Mouse (Mus musculus) gastrocnemius, postnatal 10 days (tissue): ENCODE results near the gene Gstt3. TPM values are rescaled to one million over a fixed set of nuclear protein-coding genes. Genes with fewer than 3 reads are reported as not detected.

Experiments
- DNase-seq: peaks from one replicate; pipeline ENCODE4 v3.0.0; 2021; ENCODE audit warnings: mixed read lengths
- long read RNA-seq, 2 experiments: library from polyadenylated mRNA; stranded (forward); transcript quantifications; one replicate each; pipeline ENCODE4 v2.0.0; 2021
- total RNA-seq, 2 experiments: library from RNA; stranded (reverse); gene quantifications; 2 replicates each; pipeline ENCODE4 v1.2.3; 2021

The Gstt3 gene
- 1 to 10 TPM; 6.0 to 6.3 TPM for total RNA-seq
- long read RNA-seq, experiment 1, transcript Gstt3-201 (5 exons, 1,880 nt), result major isoform, 6 of 8 reads
- long read RNA-seq, experiment 1, partial matches to known transcripts, result 1 of 8 reads
- long read RNA-seq, experiment 1, other reads (novel, unspliced or antisense), result 1 of 8 reads
- long read RNA-seq, experiment 2, transcript Gstt3-201 (5 exons, 1,880 nt), result major isoform, 6 of 7 reads
- long read RNA-seq, experiment 2, partial matches to known transcripts, result 0 of 7 reads
- long read RNA-seq, experiment 2, other reads (novel, unspliced or antisense), result 1 of 7 reads

DNA sequence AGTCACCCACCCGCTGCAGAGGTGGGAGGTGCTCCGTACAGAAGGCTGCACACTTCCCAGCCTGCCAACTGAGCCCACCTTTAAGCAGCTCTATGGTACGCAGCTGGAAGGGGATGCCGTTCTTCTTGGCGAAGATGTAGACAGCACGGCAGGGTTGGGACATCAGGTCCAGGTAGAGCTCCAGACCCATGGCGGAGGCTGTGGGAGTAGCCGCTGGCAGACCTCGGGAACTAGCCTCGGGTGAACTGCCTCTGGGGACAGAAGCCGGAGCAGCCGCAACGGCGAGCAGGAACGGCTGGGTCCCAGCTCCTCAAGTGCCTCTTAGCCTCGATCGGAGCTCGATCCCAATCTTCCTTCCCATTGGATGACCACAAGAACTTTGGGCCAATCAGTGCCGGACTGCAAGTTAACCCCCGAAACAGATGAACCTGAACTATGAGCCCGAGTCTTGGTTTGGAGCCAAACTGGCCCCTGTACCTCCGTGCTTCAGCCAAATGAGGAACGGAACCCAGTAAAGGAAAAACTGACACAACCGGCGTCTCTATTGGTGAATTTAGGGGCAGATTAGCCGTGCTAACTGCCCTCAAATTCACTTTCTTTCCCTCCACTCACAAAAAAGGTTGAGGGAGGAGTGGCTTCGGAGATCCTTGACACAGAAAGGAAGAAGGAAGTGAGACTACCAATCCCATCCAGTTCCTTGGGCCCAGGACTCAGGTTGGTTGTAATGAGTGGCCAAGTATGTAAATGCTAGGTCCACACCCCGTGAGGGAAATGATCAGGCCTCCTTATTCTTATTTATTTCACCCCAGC lies at the start of gene Gstt3, which contains the start of gene Gm20441:
Gene Gstt3 (minus strand): TSS at position 646 of the 810 bp plus-strand sequence.
Gene Gm20441 (minus strand): TSS at position 186 of the 810 bp plus-strand sequence.
- peak; percentile 61 for DNase-seq

DNA sequence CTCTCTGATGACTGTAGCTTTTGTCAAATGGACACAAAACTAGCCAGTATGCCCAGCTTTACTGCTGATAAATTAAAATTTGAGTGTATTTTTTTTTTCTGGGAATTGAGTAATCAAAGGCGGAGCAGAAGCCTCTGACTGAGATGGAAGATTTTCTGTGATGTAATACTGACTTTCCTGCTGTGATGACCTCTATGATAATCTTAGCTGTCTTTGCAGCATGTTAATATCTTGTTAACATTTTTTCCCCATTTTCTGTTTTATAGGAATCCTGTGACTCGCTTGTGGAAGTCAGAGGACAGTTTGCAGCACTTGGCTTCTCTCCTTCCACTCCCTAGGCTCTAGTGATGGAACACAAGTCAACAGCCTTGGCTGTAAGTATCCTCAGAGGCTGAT lies 49.1 kb upstream of the Gstt3 start:
- DNase-seq, result no peak

DNA sequence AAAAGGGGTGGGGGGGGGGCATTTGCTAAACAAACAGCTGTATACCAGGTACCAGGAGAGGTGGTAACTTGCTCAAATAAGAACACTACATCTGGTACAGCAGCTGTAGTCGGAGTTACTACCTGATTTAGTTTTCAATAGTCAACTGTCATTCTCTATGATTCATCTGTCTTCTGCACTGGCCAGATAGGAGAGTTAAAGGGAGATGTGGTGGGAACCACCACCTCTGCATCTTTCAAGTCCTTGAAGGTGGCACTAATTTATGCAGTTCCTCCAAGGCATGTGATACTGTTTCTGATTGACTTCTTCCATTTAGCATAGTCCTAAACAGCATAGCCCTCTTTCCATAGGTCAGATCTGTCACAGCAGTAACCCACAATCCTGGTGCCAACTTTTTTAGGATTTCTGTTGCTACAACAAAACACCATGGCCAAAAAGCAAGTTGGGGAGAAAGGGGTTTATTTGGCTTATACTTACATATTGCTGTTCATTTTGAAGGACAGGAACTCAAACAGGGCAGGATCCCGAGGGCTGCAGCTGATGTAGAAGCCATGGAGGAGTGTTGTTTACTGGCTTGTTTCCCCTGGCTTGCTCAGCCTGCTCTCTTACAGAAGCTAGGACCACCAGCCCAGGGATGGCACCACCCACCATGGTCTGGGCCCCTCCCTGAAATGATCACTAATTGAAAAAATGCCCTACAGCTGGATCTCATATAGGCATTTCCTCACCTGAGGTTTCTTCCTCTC lies 48.5 kb upstream of the Gstt3 start:
- no peak for DNase-seq

DNA sequence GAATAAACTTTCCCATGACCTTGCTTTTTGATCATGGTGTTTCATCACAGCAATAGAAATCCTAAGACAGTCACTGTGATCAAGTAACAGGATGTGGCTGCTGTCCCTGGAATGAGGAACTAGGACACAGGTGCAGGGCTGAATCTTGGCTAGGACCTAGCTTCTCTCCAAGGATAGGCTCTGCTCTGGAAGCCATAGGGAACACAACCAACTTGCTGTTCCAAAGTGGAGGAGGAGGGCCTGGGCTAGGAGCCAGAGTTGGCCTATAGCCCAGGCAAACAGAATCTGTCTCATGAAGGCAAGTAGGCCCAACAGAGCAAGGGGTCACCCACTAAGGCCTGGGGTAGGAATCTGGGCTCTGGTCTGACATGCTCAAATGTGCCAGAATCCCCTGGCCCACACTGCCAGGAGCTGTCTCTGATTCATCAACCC lies 47.3 kb upstream of the Gstt3 start:
- peak; percentile 75 for DNase-seq

DNA sequence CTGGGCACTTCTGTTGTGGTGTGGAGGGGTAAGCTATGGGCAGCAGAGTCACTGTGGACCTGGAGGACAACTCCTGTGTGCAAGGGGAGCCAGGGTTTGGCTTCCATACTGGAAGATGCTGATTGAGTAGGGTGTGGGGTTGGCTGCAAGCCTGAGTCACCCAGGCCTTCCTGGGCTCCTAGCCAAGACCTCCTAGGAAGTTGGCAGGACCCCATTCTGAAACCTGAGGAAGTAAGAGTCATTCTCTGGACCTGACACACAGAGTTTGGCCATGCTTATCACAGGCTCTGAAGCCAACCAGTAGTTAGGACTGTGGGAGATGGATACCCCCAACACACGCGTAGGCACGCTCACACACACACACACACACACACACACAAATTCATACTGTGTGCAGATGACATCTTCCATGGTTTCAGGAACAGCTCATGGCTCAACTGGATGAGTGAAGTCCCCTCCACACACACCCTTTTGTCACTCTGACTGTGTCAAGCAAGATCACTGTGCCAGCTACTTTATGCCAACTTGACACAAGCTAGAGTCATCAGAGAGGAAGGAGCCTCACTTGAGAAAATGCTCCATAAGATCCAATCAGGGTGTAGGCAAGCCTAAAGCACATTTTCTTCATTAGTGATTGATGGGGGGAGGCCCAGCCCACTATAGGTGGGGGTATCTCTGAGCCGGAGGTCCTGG lies 46.6 kb upstream of the Gstt3 start:
- DNase-seq, result peak; percentile 72

DNA sequence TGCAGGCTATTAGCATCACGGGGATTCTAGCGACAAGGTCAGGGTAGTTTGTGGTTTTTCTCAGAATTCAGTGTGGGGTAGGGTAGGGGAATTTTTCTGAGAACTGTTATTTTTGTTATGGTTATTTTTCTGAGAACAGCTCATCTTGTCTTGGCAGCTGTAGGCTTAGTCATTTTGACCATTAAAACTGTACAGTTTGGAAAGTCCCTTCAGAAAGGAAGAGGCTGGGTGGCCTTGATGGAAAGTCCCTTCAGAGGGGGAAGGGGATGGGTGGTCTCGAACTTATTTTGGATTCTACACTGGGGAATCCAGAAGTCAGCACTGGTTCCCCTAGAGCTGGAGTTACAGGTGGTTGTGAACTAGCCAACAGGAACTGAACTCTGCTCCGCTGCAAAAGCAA lies 43.3 kb upstream of the Gstt3 start:
- no peak for DNase-seq

DNA sequence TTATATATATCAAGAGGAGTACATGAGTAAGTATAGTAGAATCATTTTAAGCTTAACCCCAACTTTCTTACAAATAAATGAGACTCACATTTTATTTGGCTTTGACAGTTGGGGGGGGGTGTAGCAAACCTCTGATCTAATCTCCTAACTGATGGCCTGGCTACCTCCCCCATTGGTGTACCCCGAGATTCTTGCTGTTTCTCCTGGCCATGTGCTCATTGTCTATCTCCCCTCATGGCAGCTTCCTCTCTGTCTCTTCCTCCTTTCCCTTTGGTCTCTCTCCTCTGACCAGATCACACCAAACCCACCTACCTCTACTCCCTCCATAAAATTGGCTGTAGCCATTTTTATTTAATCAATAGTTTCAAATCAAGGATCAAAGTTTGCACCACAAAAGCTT lies 42.6 kb upstream of the Gstt3 start:
- DNase-seq, result no peak

DNA sequence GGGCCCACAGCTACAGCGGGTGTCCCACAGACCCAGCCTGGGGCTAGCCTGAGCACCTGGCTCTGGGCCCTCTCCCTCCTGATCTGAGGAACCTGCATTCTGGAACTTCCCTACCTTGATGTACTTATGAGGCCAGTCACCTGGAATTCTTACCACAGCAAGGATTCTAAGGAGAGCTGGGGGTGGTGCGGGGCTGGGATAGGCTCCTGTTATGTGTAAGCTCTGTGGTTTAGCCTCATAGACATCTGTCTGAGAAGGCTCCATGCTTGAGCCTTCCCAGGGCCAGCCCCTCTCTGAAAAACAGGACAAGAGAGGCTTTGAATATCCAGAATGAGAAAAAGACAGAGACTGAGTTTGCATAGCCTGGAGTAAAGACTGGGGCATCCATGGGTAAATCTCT lies 41.2 kb upstream of the Gstt3 start, which contains the start of gene Gstt4:
Gene Gstt4 (minus strand): TSS at position 101 of the 400 bp plus-strand sequence.
- DNase-seq, result no peak

DNA sequence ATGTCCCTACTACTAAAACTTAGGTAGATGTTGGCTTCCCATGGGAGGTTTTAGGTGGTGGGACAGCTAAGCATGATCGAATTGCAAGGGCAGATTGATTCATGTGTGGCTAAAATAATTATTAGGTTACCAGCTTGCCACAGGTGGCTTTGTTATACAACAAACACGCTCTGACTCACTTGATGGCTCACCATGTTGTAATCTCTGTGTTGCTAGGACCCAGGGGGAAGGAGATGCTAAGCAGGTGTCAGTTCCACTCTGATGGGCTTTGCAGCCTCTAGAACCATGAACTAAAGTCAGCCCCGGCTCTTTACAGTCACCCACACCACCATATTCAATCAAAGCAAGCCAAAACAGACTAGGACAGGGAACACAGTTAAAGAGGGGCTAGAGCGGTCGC lies 38.7 kb upstream of the Gstt3 start:
- no peak for DNase-seq

DNA sequence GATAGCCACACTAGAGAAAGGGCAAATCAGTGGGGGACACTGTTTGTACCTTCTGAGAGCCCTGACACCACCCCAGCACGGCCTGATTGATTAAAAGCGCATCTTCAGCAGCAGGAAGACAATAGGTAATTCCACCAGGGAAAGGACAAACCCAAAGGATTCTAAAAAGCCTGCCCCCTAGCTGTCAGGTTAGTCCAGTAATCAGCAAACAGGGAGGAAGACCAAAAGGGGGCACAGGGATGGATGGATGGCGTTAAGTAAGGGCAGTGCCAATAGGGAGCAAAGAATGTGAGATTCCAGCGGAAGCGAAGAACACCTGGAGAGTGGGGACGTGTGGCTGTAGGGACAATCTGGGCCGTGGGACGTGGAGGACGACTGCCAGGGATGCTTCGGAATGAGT lies 37.4 kb upstream of the Gstt3 start:
- no peak for DNase-seq

DNA sequence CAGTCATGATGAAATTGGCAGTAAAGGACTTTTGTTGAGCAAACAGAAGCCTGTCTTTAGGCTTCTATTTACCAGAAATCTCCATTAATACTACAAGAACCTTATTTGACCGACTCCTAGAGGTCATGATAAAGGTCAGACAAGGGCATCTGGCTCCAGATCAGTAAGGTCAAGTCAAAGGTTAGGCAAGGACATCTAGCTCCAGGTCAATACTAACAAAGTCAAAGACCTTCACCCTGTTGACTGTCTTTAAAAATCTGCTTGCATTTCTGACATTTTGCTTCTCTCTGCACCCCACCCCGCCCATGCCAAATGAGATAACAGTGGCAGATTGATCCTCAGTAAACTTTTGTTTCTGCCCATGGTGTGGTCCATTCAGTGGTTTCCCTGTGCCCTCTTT lies 23.0 kb upstream of the Gstt3 start:
- DNase-seq, result no peak

DNA sequence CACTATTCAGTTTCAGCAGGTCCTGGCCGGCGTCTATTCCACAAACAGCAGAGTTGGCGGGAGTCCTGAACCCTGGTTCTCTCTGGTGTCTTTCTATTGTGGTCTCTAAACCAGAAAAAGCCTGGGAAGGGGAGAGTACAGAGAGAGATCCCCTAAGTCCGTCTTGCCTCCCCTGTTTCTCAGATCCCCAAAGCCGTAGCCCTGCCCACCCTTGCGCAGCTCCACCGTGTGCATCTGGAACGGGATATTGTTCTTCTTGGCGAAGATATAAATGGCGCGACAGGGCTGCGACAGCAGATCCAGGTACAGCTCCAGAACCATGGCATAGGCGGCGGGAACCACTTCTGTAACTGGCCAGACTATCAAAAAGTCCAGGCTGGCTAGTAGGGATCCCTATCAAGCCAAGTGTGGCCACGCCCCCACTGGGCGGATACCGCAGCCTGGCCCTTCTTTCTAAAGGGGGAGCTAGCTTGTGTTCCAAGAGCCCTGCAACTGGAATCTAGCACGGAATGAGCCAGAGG lies 17.0 kb upstream of the Gstt3 start, which contains the start of gene Gstt1:
Gene Gstt1 (minus strand): TSS at position 409 of the 521 bp plus-strand sequence.
- DNase-seq, result peak; percentile 73

DNA sequence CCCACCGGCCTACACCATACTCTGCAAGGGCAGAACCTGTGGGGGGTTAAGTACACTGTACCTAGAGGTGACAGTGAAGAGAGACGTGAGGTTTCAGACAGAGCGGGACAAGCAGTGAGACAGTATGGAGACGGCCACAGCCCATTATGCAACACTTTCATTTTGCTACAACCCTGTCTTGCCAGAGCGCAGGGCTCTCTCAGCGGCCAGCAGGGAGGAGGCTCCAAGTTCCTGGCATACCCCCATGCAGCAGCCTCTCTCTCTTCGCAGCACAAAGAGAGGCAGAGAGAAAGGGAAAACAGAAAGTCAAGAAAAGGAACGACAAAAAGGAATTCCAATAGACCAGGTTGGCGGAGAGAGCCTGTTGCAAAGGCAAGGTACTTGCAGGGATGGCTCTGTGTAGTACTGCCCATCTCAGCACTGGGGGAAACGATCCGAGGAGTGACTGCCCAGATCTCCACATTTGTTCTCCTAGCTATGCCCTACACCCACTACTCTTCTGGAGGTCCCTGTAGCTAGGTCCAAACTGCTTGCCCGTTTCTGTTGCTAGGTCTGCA lies 16.5 kb upstream of the Gstt3 start:
- DNase-seq, result peak; percentile 43

DNA sequence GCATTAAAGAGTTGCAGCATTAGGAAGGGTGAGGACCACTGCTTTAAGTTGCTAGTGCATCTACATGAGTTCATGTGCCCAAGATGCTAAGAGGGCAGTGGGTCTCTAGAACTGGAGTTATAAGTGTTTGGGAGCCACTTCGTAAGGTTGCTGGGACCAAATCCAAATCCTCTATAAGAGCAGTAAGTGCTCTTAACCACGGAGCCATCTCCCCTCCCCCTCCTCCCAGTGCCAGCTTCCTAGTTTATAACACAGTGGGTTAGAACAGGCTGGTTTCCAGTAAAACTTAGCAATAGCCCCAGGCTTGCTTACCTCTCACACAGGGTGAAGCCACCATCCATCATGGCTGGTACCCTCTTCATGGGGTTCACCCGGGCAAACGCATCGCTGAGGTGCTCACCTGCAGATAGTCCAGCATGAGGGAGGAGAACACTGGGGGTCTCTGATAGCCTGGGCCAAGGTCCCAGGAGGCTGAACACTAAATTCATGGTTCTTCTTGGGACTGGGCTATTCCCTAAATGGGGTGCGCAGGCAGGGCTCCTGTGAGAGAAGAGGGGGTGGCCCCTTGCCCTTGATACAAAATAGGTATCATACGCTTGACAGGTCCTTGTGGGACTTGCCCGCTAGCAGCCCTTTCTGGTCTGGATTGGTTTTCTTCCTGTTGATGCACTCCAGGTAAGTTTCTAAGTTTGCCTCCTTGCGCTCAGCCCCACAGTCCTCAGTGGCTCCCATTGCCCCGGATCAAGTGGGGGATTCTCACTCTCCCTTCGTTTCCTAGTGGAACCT lies 15.7 kb upstream of the Gstt3 start:
- DNase-seq, result no peak

DNA sequence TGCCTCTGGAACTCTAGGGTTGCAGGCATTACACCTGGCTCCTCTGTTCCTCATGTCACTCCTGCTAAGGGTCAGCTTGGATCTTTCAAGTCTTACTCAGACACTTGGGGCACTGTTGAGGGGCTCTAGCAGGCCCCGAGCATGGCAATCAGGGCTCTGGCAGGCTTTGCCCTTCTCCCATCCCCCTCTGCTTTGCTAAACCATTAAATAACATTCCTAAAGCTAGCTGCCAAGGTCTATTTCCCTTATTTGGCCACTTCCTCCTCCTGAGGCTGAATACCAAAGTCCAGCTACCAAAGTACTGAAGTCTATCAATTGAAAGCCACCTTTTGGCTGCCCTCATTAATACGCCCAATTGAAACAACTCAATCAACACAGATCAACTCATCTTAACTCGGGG lies 13.7 kb upstream of the Gstt3 start:
- DNase-seq, result no peak

DNA sequence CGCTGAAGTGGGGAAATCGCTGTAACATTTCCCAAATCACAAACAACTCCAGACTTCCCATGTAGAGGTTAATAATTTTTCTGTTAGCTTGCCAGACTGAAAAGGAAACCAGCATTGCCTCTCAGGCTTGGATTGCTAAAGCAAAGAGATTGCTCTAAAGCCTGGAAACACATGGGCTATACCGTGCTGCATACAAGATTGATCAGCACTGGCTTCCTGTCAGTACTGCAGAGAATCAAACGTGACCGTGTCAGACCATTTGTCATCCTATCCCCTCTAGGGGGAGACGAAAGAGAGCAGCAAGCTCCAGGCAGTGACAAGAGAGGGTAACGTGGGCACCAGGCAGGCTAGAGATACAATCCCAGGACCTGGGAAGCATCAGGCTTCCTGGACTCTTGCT lies 9.6 kb upstream of the Gstt3 start:
- DNase-seq, result no peak

DNA sequence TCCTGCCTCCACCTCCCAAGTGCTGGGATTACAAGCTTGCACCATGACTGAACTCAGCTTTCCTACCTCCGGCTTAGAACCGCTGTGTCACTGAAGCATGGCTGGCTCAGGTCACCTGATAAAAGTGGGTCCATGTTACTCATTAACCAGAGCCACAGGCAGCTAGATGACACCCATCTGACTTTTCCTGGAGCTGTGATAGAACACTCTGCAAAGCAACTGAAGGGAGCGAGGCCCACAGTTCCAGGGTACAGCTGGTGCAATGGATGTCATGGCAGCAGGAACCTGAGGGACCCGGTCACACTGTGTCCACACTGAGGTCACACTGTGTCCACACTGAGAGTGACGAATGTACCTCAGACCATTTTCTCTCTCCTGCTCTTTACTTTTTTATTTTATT lies 8.6 kb upstream of the Gstt3 start:
- DNase-seq, result no peak

DNA sequence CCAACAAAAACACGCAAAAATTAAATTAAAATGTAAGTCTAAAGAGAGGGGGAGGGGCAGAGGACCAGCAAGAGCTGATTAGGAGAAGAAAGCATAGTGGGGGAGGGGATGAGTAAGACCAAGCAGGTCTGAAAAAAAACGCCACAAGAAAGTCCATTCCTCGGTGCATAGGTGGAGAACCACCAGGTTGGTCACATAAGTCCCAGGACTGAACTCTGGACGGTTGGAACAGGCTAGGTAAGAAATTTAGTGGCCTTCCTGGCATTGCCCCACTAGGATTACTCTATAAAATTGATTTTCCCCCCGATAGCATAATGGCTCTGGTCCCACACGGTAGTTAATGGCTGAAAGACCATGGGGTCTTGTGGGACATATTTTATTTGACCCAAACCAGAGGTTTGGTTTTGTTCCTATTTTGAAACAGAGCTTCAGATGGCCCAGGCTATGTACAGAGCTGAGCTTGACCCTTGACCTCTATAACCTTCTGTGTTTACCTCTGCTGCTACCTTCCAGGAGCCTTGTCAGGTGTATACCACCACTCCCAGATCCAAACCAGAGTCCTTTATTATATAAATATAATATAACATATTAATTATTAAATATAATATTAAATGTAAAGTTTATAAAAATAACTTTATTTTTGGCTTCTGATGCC lies 8.0 kb upstream of the Gstt3 start:
- no peak for DNase-seq

DNA sequence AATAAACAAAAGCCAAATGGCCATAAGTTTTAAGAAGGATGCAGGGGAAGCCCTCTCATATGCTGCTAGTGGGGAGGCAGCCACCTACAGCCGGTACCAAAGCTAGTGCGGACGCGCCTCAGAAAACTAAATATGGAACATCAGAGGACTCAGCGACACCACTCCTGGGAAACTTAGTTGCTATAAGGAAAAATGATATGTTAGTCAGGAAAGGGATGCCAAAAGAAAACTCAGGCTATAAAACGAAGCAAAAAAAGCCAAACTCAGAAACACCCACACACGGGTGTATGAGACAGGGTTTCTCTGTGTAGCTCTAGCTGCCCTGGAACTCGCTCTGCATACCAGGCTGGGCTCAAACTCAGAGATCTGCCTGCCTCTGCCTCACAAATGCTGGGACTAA lies 7.1 kb upstream of the Gstt3 start:
- DNase-seq, result no peak

DNA sequence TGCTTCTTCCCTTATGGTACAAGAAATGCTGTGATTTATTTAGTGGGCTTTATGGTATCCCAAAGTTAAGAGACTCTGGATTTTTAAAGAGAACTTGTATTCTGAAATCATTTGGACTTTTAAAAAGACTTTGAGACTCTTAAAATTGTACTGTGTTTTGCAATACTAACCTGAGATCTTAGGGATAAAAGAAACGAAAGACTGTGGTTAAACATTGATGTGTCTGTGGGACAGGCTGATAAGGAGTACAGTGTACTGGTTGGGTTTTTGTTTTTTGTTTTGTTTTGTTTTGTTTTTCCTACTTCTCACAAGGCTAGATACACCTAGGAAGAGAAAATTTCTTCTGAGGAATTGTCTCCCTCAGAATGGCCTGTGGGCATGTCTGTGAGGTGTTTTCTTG lies 4.2 kb upstream of the Gstt3 start:
- DNase-seq, result no peak
